Mouse (Mus musculus) heart, embryonic 16.5 days (tissue): ENCODE results near the gene Hacd2. TPM values are rescaled to one million over a fixed set of nuclear protein-coding genes. Genes with fewer than 3 reads are reported as not detected.

Experiments
- ATAC-seq: fragments of 200-750 bp; cut with Nextera tagmentation; replicated peaks from 2 replicates; pipeline ENCODE4 v1.8.0; 2017; ENCODE audit warnings: moderate number of reproducible peaks; ENCODE audit not compliant: insufficient read depth, low FRiP score; ENCODE audit errors: extremely low read depth
- H3K27ac ChIP-seq: fragments of 300-500 bp; sonication (generic); 2 replicates; pipeline ENCODE4 v1.5.1; 2014; ENCODE audit warnings: mild to moderate bottlenecking, low read length, control low read depth, moderate library complexity
- H3K27me3 ChIP-seq: fragments of 300-500 bp; sonication (generic); 2 replicates; pipeline ENCODE4 v1.6.1; 2014; ENCODE audit warnings: low read length, mixed read lengths; ENCODE audit not compliant: control insufficient read depth, insufficient read depth
- H3K36me3 ChIP-seq: fragments of 300-500 bp; sonication (generic); 2 replicates; pipeline ENCODE4 v1.6.1; 2014; ENCODE audit not compliant: control insufficient read depth, insufficient read depth
- H3K4me1 ChIP-seq: fragments of 300-500 bp; sonication (generic); 2 replicates; pipeline ENCODE4 v1.6.1; 2014; ENCODE audit warnings: low read length, mixed read lengths; ENCODE audit not compliant: control insufficient read depth, insufficient read depth
- H3K4me2 ChIP-seq: fragments of 300-500 bp; sonication (generic); 2 replicates; pipeline ENCODE4 v1.6.1; 2014; ENCODE audit warnings: low read depth, mild to moderate bottlenecking, control low read depth, low read length
- H3K4me3 ChIP-seq: fragments of 300-500 bp; sonication (generic); 2 replicates; pipeline ENCODE4 v1.5.1; 2014; ENCODE audit warnings: mild to moderate bottlenecking, control low read depth, low read length
- H3K9ac ChIP-seq: fragments of 300-500 bp; sonication (generic); 2 replicates; pipeline ENCODE4 v1.6.1; 2014; ENCODE audit warnings: low read length, control low read depth
- H3K9me3 ChIP-seq: fragments of 300-500 bp; sonication (generic); replicated peaks from 2 replicates; pipeline ENCODE4 v1.6.1; 2016; ENCODE audit warnings: low read length; ENCODE audit not compliant: control insufficient read depth
- WGBS: fragments of 180-500 bp; shearing (Covaris S2); extraction: QIAGEN DNeasy Blood & Tissue Kit; methylation state at CpG from one replicate; pipeline ENCODE4 v1.1.7; 2014; 5-methylcytosine and 5-hydroxymethylcytosine counted together
- polyA plus RNA-seq: library from polyadenylated mRNA; unstranded; fragments of >200 nt; fragmentation: Nextera tagmentation; extraction: Ambion mirVana; gene quantifications from 2 replicates; pipeline ENCODE4 v1.2.1, GENCODE M21; 2015

Gene Hacd2
- polyA plus RNA-seq, 1 experiment from 2014 or later, result 61.5 TPM

- no peaks in the 10 kb centered on the region for H3K36me3 ChIP-seq
- ATAC-seq, result no peak
- H3K27ac ChIP-seq, result no peak overlapping the region
- 75% methylated on average over 1 of the region's 1 CpGs for WGBS
- no peaks in the 10 kb centered on the region for H3K9me3 ChIP-seq
- no peaks in the 10 kb centered on the region for H3K27me3 ChIP-seq
- H3K4me1 ChIP-seq, result peaks cover 4% of the 10 kb centered on the region; the same call in 1 of the 2 replicates
- no peak overlapping the region for H3K4me2 ChIP-seq
- H3K4me3 ChIP-seq, result no peak overlapping the region
- no peak overlapping the region for H3K9ac ChIP-seq
Measured at GRCm38 (mm10) chr16:35055194-35055506, 32.9 kb downstream of the Hacd2 start.

- Histone ChIP-seq H3K27ac (no peak overlapping the region), H3K4me2 (no peak overlapping the region), H3K9me3 (no peaks in the 10 kb centered on the region), H3K4me1 (no peaks in the 10 kb centered on the region), H3K36me3 (no peaks in the 10 kb centered on the region), H3K4me3 (no peak overlapping the region), H3K9ac (no peak overlapping the region), H3K27me3 (no peaks in the 10 kb centered on the region)
- no peak for ATAC-seq
- 95% methylated on average over 1 of the region's 1 CpGs for WGBS
Measured at GRCm38 (mm10) chr16:35055861-35056260, 33.6 kb downstream of the Hacd2 start.

GRCm38 (mm10) chr16:35056306-35056705 lies 34.1 kb downstream of the Hacd2 start:
- H3K4me1 ChIP-seq, result no peaks in the 10 kb centered on the region; the same call in 1 of the 2 replicates
- ATAC-seq, result no peak
- H3K9ac ChIP-seq, result no peak overlapping the region
- H3K9me3 ChIP-seq, result no peaks in the 10 kb centered on the region
- 29% methylated on average over 5 of the region's 5 CpGs for WGBS
- H3K4me2 ChIP-seq, result no peak overlapping the region
- no peaks in the 10 kb centered on the region for H3K27me3 ChIP-seq
- H3K27ac ChIP-seq, result no peak overlapping the region
- no peaks in the 10 kb centered on the region for H3K36me3 ChIP-seq
- H3K4me3 ChIP-seq, result no peak overlapping the region

GRCm38 (mm10) chr16:35056786-35057185 lies 34.6 kb downstream of the Hacd2 start:
- no peak for ATAC-seq
- Histone ChIP-seq H3K27ac (no peak overlapping the region), H3K4me2 (no peak overlapping the region), H3K4me3 (no peak overlapping the region), H3K27me3 (no peaks in the 10 kb centered on the region), H3K4me1 (no peaks in the 10 kb centered on the region; the same call in 1 of the 2 replicates), H3K9me3 (no peaks in the 10 kb centered on the region), H3K9ac (no peak overlapping the region), H3K36me3 (no peaks in the 10 kb centered on the region)
- 78% methylated on average over 3 of the region's 3 CpGs for WGBS

- whole genome bisulfite sequencing, result 55% methylated on average over 2 of the region's 2 CpGs
- Histone ChIP-seq H3K4me2 (no peak overlapping the region), H3K9me3 (no peaks in the 10 kb centered on the region), H3K9ac (no peak overlapping the region), H3K4me1 (no peaks in the 10 kb centered on the region; the same call in 1 of the 2 replicates), H3K36me3 (no peaks in the 10 kb centered on the region), H3K27me3 (no peaks in the 10 kb centered on the region), H3K4me3 (no peak overlapping the region), H3K27ac (no peak overlapping the region)
- no peak for ATAC-seq
Measured at GRCm38 (mm10) chr16:35061017-35061416, 38.8 kb downstream of the Hacd2 start.

- ATAC-seq, result 0 out of 2 replicates have a peak, but pooled peaks have one; percentile 10
- H3K27ac ChIP-seq, result no peak overlapping the region
- whole genome bisulfite sequencing, result 81% methylated on average over 6 of the region's 6 CpGs
- no peak overlapping the region for H3K4me2 ChIP-seq
- no peak overlapping the region for H3K9ac ChIP-seq
- no peaks in the 10 kb centered on the region for H3K9me3 ChIP-seq
- H3K36me3 ChIP-seq, result no peaks in the 10 kb centered on the region
- H3K27me3 ChIP-seq, result no peaks in the 10 kb centered on the region
- no peak overlapping the region for H3K4me3 ChIP-seq
- peaks cover 5% of the 10 kb centered on the region for H3K4me1 ChIP-seq
Measured at GRCm38 (mm10) chr16:35065724-35066123, 43.5 kb downstream of the Hacd2 start.

GRCm38 (mm10) chr16:35067095-35067494 lies 44.9 kb downstream of the Hacd2 start:
- Histone ChIP-seq H3K9me3 (no peaks in the 10 kb centered on the region), H3K36me3 (no peaks in the 10 kb centered on the region), H3K27me3 (no peaks in the 10 kb centered on the region), H3K4me1 (peaks cover 5% of the 10 kb centered on the region), H3K4me2 (peak overlapping the region; percentile 45; the same call in 1 of the 2 replicates), H3K4me3 (no peak overlapping the region), H3K27ac (peak overlapping the region; percentile 58), H3K9ac (0 out of 2 replicates have a peak overlapping the region, but pooled peaks have one; percentile 30)
- ATAC-seq, result peak; percentile 87
- 40% methylated on average over 8 of the region's 8 CpGs for WGBS

GRCm38 (mm10) chr16:35067631-35068030 lies 45.4 kb downstream of the Hacd2 start:
- Histone ChIP-seq H3K4me1 (peaks cover 5% of the 10 kb centered on the region), H3K27me3 (no peaks in the 10 kb centered on the region), H3K27ac (no peak overlapping the region), H3K4me2 (no peak overlapping the region), H3K4me3 (no peak overlapping the region), H3K9me3 (no peaks in the 10 kb centered on the region), H3K36me3 (no peaks in the 10 kb centered on the region), H3K9ac (no peak overlapping the region)
- 86% methylated on average over 3 of the region's 3 CpGs for WGBS
- no peak for ATAC-seq

GRCm38 (mm10) chr16:35068886-35069285 lies 46.7 kb downstream of the Hacd2 start:
- no peak overlapping the region for H3K27ac ChIP-seq
- no peaks in the 10 kb centered on the region for H3K9me3 ChIP-seq
- no peak overlapping the region for H3K4me3 ChIP-seq
- H3K9ac ChIP-seq, result no peak overlapping the region
- H3K4me2 ChIP-seq, result no peak overlapping the region
- no peaks in the 10 kb centered on the region for H3K27me3 ChIP-seq
- 76% methylated on average over 4 of the region's 4 CpGs for WGBS
- no peaks in the 10 kb centered on the region for H3K36me3 ChIP-seq
- no peak for ATAC-seq
- H3K4me1 ChIP-seq, result peaks cover 5% of the 10 kb centered on the region
